Mouse (Mus musculus) layer of hippocampus, adult 9-10 months (tissue): ENCODE results near the gene Lin37.

Experiments used
- DNase-seq: peaks from one replicate; pipeline ENCODE4 v3.0.0; 2022; ENCODE audit warnings: low spot score

The Lin37 gene

GRCm38 (mm10) chr7:30586455-30587020, 26.9 kb upstream of the Lin37 start:
- no peak for DNase-seq

DNA sequence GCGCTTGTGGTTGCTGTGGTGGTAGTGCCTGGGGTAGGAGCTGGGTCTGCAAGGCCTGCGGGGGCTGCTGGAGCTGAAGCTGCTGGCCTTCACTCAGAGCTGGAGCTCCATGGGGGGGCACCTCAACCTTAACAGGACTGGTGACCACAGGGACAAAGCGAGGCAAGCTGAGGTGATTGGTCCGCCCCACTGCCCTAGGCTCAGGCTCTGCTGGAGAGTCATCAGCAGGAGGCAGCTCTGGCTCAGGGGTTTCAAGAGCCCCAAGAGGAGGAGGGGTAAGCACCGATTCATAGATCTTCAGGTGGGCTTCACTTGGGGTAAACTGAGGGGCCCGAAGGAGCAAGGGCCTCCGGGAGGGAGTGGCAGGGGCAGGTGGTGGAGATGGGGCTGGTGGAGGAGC, 25.5 kb upstream of the Lin37 start:
- DNase-seq: no peak

DNA sequence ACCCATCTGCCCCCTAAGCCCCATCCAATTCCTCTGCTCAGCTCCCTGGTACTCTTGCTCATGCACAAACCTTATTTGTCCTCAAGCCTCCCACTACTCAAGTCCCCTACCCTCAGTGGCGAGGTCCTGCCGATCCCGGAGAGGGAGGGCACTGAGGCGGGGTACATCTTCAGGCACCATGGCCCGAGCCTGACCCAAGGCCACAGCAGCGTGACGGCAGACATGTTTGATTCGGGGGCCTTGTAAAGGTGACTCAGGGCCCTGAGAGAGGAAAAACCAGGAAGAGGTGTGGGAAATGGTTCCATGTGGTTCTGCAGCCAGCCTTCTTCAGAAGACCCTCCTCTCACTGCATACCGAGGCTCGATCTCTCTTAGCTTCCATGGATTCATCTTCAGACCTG, 24.7 kb upstream of the Lin37 start:
- DNase-seq: no peak

- no peak for DNase-seq
Measured at GRCm38 (mm10) chr7:30581547-30581946, 21.9 kb upstream of the Lin37 start.

- DNase-seq: no peak
Measured at GRCm38 (mm10) chr7:30579950-30580349, 20.3 kb upstream of the Lin37 start.

- no peak for DNase-seq
Measured at GRCm38 (mm10) chr7:30572969-30573368, 13.3 kb upstream of the Lin37 start.

DNA sequence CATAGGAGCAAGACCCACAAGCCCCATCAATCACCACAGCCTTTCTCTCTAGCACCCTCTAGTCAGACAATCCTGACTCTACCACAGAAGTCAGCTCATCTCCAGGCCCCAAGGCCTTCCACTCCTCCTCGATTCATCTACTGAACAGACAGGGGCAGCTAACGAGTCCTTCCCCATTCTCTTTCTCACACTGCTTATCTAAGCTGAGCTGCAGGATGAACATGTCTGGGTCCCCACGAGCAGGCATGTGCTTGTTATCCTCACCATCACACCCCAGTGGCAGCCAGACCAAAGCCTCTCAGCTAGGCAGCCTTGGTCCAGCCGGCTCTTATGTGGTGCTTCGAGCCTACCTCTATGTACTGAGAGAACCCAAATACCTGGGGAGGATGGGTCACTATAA, 12.8 kb upstream of the Lin37 start:
- no peak for DNase-seq

DNA sequence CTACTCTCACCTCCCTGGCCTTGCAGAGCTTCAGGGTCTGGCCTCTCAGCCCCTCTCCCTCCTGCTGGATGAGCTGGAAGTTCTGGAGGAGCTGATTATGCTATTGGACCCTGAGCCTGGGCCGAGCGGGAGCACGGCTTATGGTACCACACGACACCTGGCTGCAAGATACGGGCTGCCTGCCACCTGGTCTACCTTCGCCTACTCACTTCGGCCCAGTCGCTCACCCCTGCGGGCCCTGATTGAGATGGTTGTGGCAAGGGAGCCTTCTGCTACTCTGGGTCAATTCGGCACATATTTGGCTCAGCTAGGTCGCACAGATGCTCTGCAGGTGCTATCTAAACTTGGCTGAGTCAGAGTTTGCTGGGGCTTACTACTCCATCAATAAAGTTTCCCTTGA, 7.9 kb upstream of the Lin37 start:
- no peak for DNase-seq

- DNase-seq: no peak
Measured at GRCm38 (mm10) chr7:30566033-30566432, 6.4 kb upstream of the Lin37 start.

DNA sequence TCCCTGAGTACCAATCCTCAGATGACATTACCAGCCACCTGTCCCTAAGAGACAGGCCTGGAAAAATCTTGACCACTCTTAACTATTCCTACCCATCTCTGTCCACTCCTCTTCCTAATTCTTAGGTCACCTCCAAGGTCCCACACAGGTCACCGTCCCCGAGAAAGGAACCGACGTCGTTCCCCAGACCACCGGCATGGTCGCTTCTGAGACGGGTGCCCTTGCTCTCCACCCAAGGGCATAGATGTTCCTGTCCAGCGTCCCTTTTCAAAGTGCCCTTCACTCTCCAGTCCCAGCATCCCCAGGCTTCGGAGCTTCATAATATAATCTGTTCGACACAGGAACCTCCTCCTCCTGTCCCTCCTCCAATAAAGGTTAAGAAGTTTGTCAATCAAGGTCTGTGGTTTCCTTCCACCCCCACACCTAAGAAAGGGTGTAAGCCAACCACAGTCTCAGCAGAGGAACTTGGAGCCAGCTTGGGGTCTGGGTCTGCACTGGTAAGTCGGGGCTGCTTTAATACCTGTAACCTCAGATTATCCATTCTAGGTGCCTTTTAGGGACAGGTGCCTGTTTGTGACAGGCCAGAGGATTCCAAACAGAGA, 5.4 kb upstream of the Lin37 start, which contains the start of gene Igflr1:
Gene Igflr1, plus strand, starts transcription at position 458 of the 602 bp plus-strand sequence.
- no peak for DNase-seq

- no peak for DNase-seq
Measured at GRCm38 (mm10) chr7:30563906-30564280, 4.3 kb upstream of the Lin37 start.

DNA sequence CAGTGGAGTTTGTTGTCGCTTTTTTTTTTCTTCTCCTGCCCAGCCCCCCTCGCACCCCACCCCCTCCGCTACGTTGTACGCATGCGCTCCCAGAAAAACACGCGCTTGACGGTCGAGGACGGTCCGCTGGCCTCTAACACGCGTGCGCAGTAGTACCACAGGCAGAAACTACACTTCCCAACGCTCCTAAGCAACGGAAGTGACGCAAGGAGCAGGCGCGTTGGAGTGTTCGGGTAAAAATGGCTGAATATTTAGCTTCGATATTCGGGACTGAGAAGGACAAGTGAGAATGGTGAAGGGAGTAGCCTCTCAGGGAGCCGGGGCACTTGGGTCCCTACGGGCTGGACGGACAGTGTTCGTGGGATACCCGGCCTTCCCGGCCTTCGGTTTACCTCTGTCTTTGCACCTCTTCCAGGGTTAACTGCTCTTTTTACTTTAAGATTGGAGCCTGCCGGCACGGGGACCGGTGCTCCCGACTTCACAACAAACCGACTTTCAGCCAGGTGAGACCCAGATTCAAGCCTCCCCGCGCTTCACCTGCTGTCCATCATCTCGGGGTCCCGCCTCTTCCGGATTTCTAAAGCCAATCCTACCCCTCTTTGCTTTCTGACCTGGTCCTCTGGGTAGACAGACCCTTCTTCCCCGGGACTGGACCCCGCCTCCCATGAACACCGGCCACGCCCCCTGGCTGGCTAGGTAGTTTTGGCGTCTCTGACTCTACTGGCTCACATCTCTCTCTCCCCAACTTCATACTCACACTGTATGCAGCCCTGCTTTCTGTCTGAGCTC, 3.7 kb upstream of the Lin37 start, which contains the start of the genes U2af1l4, Gm49396 and Psenen:
Gene U2af1l4, plus strand, starts transcription at position 185 of the 789 bp plus-strand sequence.
Gene Gm49396, plus strand, starts transcription at position 228 of the 789 bp plus-strand sequence.
Gene Psenen, minus strand, starts transcription at position 511 of the 789 bp plus-strand sequence.
- DNase-seq: peak; percentile 91

GRCm38 (mm10) chr7:30562526-30563116, 3.0 kb upstream of the Lin37 start:
- DNase-seq: peak; percentile 26

- DNase-seq: no peak
Measured at GRCm38 (mm10) chr7:30560296-30560695, 658 bp upstream of the Lin37 start.

- no peak for DNase-seq
Measured at GRCm38 (mm10) chr7:30558656-30559442, 789 bp downstream of the Lin37 start.

- no peak for DNase-seq
Measured at GRCm38 (mm10) chr7:30557901-30558514, 1.6 kb downstream of the Lin37 start.

DNA sequence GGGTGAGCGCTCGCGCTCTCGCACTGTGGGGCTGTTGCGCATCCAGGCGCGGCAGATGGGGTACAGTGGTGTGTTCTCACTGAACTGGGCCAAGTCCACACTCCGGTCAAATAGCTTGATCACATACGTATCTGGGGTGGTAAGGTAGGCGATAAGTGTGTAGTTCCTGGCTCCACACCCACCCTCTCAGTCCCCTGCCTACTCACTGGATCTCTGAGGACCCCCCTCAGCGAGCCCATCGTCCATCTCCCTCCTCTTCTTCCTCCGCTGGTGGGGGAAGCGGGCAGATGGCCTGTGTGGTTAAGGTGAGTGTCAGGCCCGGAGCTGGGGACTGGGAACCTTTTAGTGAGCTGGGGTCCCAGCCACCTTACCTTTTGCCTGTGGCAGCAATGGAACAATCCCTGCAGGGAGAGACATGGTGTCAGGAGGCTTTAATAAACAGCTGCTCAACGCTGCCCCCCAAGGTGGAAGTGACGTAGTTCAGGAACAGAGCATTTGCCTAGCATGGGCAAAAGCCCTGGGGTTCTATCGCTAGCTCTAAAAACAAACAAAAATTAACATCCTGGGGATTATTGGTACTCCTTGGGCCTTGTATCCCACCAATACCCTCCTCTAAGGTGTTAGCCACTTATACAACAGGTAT, 2.6 kb downstream of the Lin37 start:
- DNase-seq: no peak

DNA sequence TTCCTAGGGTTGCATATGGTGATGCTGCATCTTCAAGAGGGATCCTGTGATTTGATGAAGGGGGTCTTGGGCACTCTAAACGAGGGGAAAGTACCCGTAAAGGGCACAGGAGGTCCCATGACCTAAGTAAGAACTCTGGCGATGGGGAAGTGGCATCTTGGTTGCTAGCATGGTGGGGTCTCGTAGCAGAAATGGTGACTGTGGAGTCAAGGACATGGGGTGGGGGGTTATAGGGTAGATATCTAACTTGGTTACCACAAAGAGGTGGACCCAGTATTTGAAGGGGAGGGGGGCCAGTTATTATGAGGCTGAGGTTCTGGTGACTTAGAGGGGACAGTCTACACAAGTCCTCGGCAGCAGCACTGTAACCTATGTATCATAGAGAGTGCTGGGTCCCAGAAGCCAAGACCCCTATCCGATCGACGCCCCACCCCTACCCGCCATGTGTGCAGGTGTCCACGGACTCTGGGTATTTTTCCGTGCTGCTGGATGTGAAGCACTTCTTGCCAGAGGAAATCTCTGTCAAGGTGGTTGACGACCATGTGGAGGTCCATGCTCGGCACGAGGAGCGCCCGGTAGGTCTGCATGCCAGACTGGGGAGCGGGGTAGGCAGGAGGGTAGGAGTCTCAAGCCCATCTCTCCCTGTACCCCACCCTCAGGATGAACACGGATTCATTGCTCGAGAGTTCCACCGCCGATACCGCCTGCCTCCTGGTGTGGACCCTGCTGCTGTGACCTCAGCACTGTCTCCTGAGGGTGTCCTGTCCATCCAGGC, 5.6 kb downstream of the Lin37 start:
- DNase-seq: no peak

DNA sequence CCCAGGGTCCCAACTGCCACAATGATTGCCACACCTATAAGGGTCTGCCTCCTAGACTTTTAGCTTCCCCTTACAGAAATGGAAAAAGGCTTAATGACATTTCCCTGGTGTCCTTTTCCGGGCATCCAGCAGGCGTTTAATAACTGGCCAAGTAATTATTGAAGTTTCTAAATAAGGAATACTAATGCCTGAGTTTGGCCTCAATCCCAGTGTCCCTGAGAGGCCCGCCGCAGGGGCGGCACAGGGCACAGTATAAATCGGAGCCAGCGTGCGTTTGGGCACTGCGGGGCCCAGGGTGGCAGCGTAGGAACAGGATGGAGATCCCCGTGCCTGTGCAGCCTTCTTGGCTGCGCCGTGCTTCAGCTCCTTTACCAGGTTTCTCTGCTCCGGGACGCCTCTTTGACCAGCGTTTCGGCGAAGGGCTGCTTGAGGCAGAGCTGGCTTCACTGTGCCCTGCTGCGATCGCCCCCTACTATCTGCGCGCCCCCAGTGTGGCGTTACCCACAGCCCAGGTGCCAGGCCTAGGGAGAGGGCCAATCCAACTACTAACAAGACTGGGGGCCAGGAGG, 6.5 kb downstream of the Lin37 start:
- no peak for DNase-seq
